Mouse (Mus musculus): ENCODE data around the gene Ttll1. TPM values are rescaled to one million over a fixed set of nuclear protein-coding genes. Genes with fewer than 3 reads are reported as not detected.
"Not testable (repeated sequence)": the region's sequence is repeated elsewhere in the genome, so short reads cannot be mapped to it uniquely, and the experiment has no call there.

Ttll1 gene
- polyA plus RNA-seq, 1 experiment from 2014 or later, result 8.9 TPM

DNA sequence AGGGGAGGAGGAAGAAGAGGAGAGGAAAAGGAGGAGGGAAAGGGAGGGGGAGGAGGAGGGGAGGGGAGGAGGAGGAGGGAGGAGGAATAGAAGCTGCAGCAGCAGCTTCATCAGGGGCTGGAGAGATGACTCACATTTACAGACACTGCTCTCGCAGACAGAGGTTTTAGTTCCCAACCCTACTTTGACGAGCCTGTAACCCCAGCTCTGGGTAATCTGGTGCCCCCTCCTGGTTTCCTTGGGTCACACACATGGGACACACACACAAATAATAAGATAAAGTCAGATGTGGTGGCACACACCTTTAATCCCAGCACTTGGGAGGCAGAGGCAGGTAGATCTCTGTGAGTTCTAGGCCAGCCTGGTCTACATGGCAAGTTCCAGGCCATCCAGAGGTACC lies 27.2 kb downstream of the Ttll1 start:
- peak; percentile 49 for DNase-seq (ENCODE audit: low spot score)

DNA sequence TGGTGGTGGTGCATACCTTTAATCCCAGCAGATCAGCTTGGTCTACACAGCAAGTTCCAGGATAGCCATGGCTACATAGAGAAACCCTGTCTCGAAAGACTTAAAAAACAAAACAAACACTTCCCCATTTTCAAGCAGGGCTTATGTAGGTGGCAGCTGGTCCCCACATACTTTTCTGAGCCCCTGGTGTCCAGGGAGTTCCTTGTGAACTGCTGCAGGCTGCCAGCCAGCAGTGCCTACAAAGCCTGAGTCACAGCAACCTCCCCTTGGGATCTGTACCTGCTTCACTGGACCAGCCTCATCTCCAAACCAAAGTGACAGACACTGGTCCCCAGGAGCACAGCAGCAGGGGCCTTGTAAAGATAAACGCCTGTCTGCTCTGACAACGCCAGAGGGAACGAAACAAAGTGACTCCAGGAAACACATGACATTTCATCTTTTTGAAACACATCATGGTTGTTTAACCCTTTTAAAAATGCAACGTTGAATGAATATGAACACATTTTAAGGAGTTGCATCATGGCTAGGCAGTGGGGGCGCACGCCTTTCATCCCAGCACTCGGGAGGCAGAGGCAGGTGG lies 28.0 kb downstream of the Ttll1 start:
- no peak for DNase-seq (ENCODE audit: low spot score)

DNA sequence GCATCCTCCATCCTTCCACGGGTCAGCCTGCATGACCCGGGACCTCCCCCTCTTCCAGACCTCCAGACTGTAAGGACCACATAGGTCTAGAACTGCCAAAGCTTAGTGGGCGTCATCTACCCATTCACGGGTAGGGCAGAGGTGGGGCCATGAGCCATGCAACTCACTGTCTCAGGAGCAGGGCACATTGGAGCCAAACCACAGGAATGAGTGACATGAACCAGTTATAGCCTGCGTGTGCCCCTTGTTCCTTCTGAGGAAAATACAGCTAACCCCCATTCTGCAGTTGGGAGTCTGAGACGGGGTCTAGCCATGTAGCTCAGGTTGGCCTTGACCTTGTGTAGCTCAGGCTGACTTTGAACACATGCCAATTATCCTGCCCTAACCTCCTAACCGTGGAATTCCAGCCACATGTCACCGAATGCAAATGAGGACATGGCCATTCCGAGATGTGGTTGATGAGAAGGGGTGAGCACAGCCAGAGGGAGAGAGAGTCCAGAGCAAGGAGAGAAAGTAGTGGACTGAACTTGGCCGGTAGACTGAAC lies 29.4 kb downstream of the Ttll1 start:
- DNase-seq (ENCODE audit: low spot score), result no peak

DNA sequence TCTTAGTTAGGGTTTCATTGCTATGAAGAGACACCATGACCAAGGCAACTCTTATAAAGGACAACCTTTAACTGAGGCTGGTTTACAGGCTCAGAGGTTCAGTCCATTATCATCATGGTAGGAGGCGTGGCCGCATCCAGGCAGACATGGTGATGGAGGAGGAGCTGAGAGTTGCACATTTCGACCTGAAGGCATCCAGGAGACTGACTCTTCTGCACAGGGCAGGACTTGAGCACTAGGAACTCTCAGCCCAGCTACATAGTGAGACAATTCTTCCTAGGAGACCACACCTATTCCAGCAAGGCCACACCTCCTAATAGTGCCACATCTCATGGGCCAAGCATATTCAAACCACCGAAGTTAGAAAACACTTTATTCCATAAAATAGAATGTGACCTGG lies 30.9 kb downstream of the Ttll1 start:
- no peak for DNase-seq (ENCODE audit: low spot score)

DNA sequence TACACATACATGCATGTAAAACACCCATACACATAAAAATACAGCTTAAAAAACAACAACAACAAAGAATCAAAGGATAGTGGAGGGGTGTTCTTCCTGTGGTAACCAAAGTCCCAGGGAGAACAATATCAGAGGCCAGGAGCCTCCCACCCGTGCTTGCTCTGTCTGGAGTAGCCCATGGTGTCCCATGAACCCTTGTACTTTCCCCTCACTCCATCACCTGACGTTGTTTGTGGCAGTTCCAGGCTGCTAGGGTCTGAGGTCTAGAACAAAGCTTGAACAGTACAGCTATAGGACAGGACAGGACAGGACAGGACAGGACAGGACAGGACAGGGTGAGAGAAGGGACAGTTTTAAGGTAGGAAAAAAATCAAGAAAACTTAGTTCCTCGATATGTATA lies 32.6 kb downstream of the Ttll1 start:
- DNase-seq (ENCODE audit: low spot score), result no peak

DNA sequence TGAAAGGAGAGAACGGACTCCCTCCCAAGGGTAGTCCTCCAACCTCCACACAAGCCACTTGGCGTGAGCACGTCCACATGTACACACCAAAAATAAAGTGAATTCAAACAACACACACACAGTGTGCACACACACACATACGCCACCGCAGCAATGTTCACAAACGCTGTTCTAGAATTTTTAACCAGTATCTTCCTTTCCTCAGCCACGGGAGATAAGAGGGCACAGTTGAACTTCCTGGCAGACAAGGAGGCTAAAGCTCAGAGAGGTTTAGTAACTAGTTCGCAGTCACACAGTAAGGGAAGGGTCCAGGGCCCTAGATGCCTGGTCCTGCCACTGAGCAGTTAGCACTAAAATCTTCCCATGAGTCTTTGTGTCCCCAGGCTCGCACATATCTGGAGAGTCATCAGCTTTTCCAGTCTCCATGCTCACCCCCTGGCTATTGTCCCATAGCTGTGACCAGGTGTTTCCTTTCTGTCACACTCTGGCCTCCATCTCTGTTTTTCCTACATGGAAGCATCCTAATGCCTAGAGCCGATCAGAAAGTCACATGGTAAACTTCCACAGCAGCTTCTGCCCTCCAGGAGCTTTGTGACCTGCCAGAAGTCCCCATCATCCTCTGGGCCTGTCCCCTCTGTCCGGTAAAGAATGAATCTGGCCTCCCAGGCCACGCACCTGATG lies 34.0 kb downstream of the Ttll1 start:
- DNase-seq (ENCODE audit: low spot score), result no peak

DNA sequence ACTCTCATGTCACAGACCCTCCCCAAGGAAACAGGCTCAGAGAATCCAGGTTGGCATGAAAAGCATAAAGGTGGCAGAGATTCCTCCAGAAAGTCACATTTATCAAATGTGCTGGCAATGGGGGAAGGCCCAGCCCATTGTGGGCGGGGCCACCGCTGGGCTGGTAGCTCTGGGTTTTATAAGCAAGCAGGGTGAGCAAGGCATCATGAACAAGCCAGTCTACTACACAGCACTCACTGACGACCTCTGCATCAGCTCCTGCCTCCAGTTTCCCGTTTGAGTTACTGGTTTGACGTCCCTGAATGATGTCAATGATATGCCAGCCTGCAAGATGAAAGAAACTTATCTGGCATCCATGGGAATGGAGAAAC lies 36.2 kb downstream of the Ttll1 start:
- DNase-seq (ENCODE audit: low spot score), result peak; percentile 35

DNA sequence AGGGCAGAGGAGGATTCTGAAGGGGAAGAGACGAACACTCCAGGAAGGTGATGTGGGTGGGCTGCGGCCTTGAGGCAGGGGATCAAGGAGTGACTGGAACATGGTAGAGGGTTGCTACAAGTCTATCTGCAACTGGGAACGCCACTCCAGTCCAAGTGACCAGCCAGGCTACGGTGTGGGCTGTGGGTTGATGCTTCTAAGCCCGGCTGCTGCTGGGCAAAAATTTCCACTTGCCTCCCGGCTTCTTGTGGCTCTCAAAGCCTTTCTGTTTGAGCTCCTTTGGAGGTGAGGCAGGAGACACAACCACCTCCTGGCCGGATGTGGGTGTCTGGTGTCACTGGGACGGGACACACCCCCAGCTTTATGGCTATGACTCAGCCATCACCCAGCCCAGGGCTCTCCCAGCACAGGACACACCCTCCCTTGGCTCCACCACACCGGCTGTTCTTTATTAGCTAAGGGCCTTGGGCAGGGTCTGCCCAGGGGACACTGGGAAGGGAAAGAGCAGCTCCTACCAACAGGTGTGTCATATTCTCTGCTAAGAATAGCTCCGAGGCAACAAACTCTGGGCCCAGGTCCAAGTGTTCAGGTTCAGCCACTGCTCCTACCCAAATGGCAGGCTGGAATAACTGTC lies 36.7 kb downstream of the Ttll1 start:
- peak; percentile 74 for DNase-seq (ENCODE audit: low spot score)

DNA sequence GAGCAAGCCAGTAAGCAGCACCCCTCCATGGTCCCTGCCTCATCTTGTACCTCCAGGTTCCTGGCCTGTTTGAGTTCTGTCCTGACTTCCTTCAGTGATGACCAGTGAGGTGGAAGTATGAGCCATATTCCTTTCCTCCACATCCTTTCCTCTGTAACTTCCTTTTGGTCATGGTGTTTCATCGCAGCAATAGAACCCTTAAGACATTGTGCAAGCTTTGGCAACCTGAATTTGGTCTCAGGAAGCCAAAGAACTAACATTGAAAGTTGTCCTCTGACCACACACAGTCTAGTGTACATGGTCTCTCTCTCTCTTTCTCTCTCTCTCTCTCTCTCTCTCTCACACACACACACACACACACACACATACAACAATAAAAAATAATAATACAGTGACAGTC lies 37.4 kb downstream of the Ttll1 start:
- DNase-seq (ENCODE audit: low spot score), result no peak

DNA sequence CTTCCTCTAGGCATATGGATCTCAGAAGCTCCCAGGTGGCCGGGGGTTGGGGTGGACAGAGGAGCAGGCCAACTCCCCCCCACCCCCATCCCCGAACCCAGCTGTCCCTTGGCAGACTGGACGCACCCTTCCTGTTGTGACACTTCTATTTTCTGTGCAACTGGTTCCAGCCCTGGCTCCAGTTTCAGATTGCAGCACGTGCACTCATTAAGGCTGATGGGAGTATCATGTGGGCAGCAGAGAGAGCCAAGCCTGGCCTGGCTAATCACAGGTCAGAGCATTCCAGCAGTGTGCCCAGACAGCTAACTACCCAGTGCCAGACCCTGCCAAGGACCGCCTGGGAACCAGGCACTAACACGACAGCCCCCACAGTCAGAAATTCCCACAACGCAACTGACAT lies 39.2 kb downstream of the Ttll1 start:
- no peak for DNase-seq (ENCODE audit: low spot score)

DNA sequence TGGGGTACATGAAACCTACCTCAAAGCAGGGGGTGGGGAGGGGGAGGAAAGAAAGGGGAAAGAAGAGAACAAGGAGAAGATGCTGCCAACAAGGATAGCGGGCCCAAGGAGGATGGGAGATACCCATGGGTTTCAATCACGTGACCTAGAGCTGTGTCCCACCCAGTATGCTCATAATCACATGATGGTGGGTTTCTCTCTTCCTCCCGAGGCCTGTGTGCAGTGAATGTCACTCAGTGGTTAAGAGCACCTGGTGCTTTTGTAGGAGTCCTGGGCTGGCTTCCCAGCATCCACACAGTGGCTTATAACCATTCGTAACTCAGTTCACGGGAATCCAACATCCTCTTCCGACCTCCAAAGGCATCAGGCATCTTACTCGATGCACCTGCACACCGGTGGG lies 40.2 kb downstream of the Ttll1 start:
- peak; percentile 3 for DNase-seq (ENCODE audit: low spot score)

DNA sequence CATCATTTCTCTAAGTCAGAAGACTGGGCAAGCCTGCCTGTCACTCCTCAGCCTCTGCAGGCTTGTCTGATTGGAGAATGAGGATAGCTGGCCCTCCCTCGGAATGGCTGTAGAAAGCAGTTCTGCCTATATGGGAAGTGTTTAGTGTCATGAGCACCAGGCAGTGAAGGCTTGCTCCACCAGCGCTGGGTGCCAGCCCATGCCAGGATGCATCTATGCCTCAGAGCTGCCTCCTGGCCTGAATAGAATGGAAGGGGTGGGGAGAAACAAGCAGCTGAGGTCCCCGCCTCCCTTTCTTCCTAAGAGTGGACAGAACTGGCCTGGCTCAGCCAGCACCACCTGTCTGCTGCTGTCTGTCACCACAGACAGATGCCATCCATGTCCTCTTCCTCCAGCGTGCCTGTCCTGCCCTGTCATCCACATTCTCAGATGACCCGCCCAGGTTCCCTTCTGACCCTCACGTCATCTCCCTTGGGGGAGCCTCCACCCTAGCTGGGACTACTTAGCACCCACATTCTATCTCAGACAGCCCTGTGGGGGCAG lies 41.3 kb downstream of the Ttll1 start:
- DNase-seq (ENCODE audit: low spot score), result no peak

DNA sequence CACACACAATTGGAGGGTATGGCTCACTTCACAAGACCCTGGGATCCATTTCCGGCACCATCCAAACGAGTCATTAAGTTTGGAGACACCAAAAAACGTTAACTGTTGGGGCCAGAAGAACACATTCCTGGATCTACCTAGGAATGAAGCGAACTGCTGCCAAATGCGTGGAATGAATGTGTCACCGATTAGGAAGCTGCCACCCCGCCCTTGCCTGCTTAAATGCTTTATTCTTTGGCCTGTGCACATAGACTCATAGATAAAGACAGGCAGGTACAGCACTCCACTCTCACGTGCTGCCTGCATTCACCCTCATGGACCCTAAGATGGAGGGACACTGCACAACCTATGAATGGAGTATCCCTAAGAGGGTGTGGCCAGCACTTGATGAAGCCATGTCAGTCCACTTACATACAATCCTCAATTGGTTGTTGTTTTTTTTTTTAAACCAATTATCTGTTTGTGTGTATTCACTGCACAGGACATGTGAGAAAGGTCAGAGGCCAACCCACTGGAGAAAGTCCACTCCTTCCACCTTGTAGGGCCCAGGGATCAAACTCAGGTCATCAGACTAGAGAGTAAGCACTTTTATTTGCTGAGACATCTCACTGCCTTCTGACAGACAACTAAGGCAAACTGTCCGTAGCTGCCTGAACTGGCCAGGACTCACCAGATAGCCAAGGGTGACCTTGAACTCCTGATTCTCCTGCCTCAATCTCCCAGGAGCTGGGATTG lies 43.3 kb downstream of the Ttll1 start:
- DNase-seq (ENCODE audit: low spot score), result no peak

DNA sequence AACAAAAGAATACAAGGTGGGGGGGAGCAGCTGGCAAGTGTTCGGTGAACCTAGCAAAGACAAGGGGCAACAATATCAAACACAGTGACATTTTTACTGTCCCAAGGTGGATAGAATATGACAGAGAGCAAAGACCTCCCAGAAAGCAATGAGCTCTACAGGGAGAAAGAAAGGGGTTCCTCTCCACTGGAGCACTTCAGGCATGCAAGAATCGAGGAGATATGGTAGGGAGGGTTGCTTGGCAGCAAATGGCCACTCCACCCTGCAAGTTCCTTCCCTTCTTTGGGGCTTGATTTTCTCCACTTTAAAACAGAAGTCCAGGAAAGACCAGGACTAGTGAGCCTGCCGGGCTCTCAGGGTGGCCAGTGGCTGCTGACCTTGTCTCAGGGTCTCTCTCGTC lies 44.4 kb downstream of the Ttll1 start:
- no peak for DNase-seq (ENCODE audit: low spot score)

DNA sequence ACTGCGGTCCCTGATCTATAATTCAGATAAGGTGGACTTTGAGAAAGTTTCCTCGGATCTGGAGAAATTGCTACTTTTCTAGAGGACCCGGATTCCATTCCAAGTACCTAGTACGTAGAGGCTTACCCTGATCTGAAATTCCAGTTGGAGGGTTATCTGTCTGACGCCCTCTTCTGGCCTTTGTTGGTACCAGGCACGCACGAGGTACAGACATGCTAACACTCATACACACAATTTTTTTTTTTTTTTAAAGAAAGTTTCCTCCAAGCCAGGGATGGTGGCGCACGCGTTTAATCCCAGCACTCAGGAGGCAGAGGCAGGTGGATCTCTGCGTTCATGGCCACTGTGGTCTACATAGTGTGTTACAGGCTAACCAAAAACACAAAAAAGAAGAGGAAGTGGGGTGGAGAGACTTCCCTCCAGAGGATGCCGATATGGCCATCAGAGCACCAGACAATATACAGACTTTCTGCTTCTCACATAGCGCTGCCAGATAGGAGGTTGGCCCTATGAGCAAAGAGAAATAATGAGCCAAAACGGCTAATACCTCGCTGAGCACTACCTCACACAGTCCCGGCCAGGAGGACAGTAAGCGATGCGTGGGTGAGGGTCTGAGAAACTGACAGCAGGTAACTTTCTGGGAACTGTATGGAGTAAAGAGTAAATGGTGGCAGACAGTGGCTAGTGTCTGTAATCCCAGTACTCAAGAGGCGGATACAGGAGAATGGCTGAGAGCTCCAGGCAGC lies 45.6 kb downstream of the Ttll1 start:
- DNase-seq (ENCODE audit: low spot score), result no peak

DNA sequence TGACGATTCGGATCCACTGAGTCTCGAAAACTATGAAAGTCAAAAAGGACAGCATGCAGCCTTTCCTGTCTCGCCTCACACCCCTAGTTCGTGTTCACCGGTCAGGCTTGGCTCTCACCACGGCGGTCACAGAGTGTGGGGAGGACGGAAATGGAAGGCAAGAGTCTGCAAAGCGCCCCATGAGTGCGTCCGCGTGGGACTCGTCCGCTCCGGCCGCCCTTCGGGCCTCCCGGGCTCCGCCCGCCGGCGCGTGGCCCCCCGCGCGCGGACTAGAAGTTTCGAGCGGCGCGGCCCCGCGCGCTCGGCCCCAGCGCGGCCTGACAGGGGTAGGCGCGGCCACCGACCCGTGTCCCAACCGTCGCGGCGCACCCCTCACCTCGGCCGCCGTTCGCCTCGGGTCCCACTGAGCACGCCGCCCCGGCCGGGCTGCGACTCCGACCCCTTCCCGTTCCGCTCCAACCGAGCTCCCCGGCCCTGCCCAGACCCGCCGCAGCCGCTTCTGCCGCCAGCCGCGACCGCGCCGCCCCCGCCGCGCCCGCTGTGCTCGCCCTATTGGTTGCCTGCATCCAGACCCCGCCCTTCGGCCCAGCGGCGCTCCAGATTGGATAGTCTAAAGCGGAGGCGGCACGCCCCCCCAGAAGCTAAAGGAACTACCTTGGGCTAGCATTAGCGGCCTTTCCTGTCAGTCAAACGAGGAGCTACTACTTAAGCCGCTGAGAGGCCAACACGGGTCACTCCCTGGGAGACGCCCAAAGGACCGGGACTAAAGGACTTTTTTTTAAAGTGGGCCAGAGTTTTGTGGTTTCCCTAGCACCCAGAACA lies 46.4 kb downstream of the Ttll1 start, which contains the start of gene Pacsin2:
Gene Pacsin2 (minus strand): TSS at position 524 of the 822 bp plus-strand sequence.
- DNase-seq (ENCODE audit: low spot score), result peak; percentile 92

DNA sequence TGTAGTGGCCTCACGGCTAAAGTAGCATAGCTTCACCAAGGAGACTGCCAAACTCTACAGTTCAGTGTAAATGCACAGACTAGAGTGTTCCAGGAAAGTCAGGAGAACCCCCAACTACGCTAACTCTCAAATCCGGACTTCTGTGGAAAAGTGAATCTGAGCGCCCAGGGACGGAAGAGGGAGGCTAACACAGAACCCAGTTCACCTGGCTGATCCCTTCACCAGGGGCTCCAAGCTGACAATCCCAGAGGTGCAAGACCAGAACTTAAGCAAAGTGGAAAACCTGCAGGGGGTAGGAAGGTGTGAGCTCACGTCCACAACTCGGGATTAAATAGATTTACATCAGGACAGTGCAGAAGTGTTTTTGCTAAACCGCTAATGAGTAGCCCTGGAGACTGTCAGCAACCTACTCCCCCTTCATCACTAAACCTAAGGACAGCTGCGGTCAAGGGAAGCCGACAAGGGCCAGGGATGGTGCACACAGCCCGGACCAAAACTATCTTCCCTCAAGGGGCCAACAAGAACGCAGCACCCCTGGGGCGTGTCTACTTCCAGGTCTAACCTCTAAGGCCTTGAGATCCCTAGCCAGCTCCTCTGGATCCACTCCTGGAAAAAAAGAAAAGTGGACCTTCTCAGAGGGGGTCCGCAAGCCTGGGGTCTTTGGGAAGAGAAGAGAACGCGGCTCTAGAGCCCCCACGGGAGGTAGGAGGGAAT lies 47.2 kb downstream of the Ttll1 start:
- peak; percentile 9 for DNase-seq (ENCODE audit: low spot score)

DNA sequence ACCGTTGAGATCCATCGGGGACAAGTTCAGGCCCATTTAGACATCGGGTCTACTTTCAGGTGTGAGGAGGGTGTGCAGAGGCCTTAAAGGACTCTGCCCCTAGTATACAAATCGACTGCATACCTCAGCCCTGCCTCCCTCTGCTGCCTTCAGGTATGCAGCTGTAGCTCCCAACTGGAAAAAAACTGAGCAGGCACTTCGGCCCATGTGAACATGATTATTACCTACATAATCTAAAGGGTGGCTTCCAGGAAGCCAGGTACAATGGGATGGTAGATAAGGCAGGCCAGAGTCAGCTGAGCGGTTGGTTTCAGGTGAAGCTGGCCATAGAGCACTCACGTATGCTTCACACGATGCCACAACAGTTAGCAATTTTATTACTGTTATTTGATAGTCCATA lies 48.3 kb downstream of the Ttll1 start:
- not testable (repeated sequence) for DNase-seq (ENCODE audit: low spot score)

DNA sequence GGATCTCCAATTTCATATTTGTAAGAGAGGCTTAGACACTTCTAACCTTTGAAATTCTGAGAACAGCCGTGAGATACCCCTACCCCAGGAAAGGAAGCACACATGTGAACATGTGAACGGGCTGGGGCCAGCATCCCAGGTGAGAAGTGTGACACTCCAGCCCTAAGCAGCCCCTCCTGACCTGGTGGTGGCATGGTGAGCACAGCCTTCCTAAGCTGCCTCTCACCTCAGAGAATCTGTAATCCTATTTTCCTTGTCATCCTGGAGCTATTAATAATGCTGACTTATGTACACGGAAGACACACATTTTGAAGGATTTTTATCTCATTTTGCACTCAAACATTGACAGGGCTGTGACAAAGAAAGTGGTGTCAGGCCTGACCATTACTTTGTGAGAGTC lies 49.8 kb downstream of the Ttll1 start:
- DNase-seq (ENCODE audit: low spot score), result no peak
